Comparison of ENCODE assay signal across 8 mouse cellular contexts in genomic region chr13:99592596-99593242, GRCm38 (mm10).
A peak's percentile ranks its signal among the peaks of the same experiment; 100 is the strongest.
DNase-seq lines count a peak whose midpoint lies in the region; ATAC-seq and TF ChIP-seq lines count a peak whose summit lies in the region.

No protein-coding gene starts in this region.

- ATAC-seq in embryonic facial prominence, embryonic 13.5 days (ENCODE audit: insufficient number of reproducible peaks, insufficient read depth, low FRiP score, low TSS enrichment, low read depth) = peak; percentile 37; the same call in 1 of the 2 replicates
- no peak for ATAC-seq in megakaryocyte, adult 5-6 weeks (ENCODE audit: poor library complexity, severe bottlenecking)

- H3K27ac ChIP-seq in gastrocnemius, adult 2 months = no peak overlapping the region
- no peak overlapping the region for H3K27ac ChIP-seq in embryonic facial prominence, embryonic 13.5 days

- H3K27me3 ChIP-seq in embryonic facial prominence, embryonic 13.5 days = peaks cover 6% of the 10 kb centered on the region

- no peak overlapping the region for H3K9ac ChIP-seq in embryonic facial prominence, embryonic 13.5 days

- 11% methylated on average over 15 of the region's 15 CpGs for WGBS in embryonic facial prominence, embryonic 13.5 days

- peaks cover 21% of the 10 kb centered on the region for H3K4me1 ChIP-seq in embryonic facial prominence, embryonic 13.5 days

- H3K4me2 ChIP-seq in embryonic facial prominence, embryonic 13.5 days = peak overlapping the region; percentile 42

- no peaks in the 10 kb centered on the region for H3K9me3 ChIP-seq in embryonic facial prominence, embryonic 13.5 days

- TF ChIP-seq CTCF in gastrocnemius, adult 2 months (IDR thresholded peaks at IDR 0.05) = no peak

- intact Hi-C loops in gastrocnemius, adult 2 months (cut with DNase I) = no loop called here

- no peak overlapping the region for H3K4me3 ChIP-seq in gastrocnemius, adult 2 months
- H3K4me3 ChIP-seq in embryonic facial prominence, embryonic 13.5 days = no peak overlapping the region

- H3K36me3 ChIP-seq in embryonic facial prominence, embryonic 13.5 days = no peaks in the 10 kb centered on the region

- peak; percentile 23 for DNase-seq in gastrocnemius, adult 2 months
- DNase-seq in gastrocnemius, adult 8-10 months (ENCODE audit: low spot score in 2 of 2) = no peak
- peak; percentile 53 to 58 for DNase-seq in right cerebral cortex, adult 2 months (ENCODE audit: low spot score in 2 of 2)
- DNase-seq in right cerebral cortex, postnatal 10 days (ENCODE audit: low spot score in 2 of 2) = no peak
- DNase-seq in kidney, postnatal 4 days = peak; percentile 52 to 64
- DNase-seq in lung, postnatal 4 days = peak; percentile 33 to 41

Comparison
In these comparisons a context has a peak if more than half of its experiments do, and no peak if none do; other contexts are left out.
1. DNase-seq: peak in gastrocnemius, adult 2 months (single experiment), right cerebral cortex, adult 2 months (2 of 2), kidney, postnatal 4 days (2 of 2) and lung, postnatal 4 days (2 of 2); none in gastrocnemius, adult 8-10 months (0 of 2) and right cerebral cortex, postnatal 10 days (0 of 2).